Mouse (Mus musculus) bone marrow macrophage, adult 2 months (primary cell): ENCODE measurements around the gene Fgd6. TPM values are rescaled to one million over a fixed set of nuclear protein-coding genes. Genes with fewer than 3 reads are reported as not detected.

Source experiments
- H3K27ac ChIP-seq: 2 replicates; pipeline ENCODE4 v1.5.1; 2012; ENCODE audit warnings: low read depth, low read length; ENCODE audit not compliant: insufficient read depth
- H3K4me1 ChIP-seq: 2 replicates; pipeline ENCODE4 v1.6.1; 2012; ENCODE audit warnings: low read length; ENCODE audit not compliant: control insufficient read depth, insufficient read depth
- H3K4me3 ChIP-seq: 2 replicates; pipeline ENCODE4 v1.5.1; 2012; ENCODE audit warnings: mild to moderate bottlenecking, low read length, moderate library complexity; ENCODE audit not compliant: insufficient read depth
- CTCF ChIP-seq: IDR thresholded peaks from 2 replicates; pipeline ENCODE4 v1.5.1; 2012; ENCODE audit warnings: low read depth, mild to moderate bottlenecking, low read length, moderate library complexity
- POLR2A ChIP-seq: IDR thresholded peaks from 2 replicates; pipeline ENCODE4 v1.6.1; 2012; ENCODE audit warnings: mild to moderate bottlenecking, low read depth, low read length, borderline replicate concordance
- polyA plus RNA-seq: library from polyadenylated mRNA; stranded (reverse); fragments of >200 nt; gene quantifications from 2 replicates; pipeline ENCODE4 v1.2.4, GENCODE M21; 2012; ENCODE audit not compliant: missing spikeins, insufficient read depth, insufficient read length

The Fgd6 gene
- polyA plus RNA-seq, 1 experiment = 20.6 TPM

GRCm38 (mm10) chr10:94038366-94039260, 2.8 kb downstream of the Fgd6 start:
- H3K27ac ChIP-seq = peak overlapping the region; percentile 79
- peak overlapping the region; percentile 35; the same call in 1 of the 2 replicates for H3K4me3 ChIP-seq
- peaks cover 23% of the 10 kb centered on the region for H3K4me1 ChIP-seq
- TF ChIP-seq POLR2A = no peak
- TF ChIP-seq CTCF = no peak

- Histone ChIP-seq H3K4me1 (peaks cover 41% of the 10 kb centered on the region), H3K27ac (no peak overlapping the region), H3K4me3 (no peak overlapping the region)
- no peak for TF ChIP-seq POLR2A
- TF ChIP-seq CTCF = no peak
Measured at GRCm38 (mm10) chr10:94043908-94044307, 8.1 kb downstream of the Fgd6 start.

DNA sequence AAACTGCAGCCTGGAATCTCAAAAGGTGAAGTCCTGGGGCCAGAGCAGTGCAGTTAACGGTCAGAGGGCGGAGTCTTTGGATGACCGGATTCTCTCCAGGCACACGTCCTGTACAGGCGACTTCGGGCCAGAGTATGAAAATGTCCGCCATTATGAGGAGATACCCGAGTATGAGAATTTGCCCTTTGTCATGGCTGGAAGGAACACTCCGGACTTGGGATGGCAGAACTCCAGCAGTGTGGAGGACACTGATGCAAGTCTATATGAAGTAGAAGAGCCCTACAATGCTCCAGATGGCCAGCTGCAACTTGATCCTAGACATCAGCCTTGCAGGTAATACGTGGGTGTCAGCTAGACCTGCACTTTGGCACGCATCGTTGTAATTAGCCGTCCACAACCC, 9.5 kb downstream of the Fgd6 start:
- no peak overlapping the region for H3K4me3 ChIP-seq
- H3K27ac ChIP-seq = no peak overlapping the region
- H3K4me1 ChIP-seq = peaks cover 43% of the 10 kb centered on the region
- no peak for TF ChIP-seq CTCF
- no peak for TF ChIP-seq POLR2A

- H3K27ac ChIP-seq = peak overlapping the region; percentile 66
- TF ChIP-seq CTCF (no peak), POLR2A (no peak)
- no peak overlapping the region for H3K4me3 ChIP-seq
- peaks cover 53% of the 10 kb centered on the region for H3K4me1 ChIP-seq
Measured at GRCm38 (mm10) chr10:94047024-94047423, 11.2 kb downstream of the Fgd6 start.

DNA sequence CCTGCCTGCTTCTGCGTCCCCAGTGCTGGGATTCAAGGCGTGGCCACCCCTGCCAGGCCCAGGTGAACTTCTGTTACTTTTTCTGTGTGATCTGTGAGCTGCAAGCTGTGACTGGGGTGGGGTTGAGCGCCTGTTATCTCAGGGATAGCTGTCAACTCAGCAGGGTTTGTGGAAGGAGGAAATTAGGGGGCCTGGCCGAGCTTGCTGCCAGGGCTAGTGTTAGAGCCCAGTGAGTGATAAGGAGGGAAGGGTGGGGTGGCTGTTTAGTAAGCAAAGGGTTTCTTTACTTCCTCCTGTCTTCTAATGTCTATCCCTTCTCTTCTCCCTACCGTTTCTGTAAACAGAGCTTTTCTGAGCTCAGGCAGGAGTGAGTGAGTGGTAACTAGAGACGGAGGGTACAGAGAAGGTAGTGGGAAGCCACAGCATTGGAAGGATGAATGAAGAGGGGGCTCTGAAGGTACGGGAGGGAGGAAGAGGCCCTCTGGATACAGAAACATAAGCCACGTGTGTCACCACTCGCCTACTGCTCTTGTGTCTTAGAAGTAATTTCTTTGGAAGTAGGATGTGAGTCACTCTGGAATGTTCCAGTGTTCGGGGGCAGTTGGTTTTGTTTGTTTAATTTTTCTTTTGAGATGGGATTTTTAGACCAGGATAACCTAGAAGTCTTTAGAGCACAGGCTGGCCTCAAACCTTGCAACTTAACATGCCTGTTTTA, 12.2 kb downstream of the Fgd6 start:
- peaks cover 58% of the 10 kb centered on the region for H3K4me1 ChIP-seq

GRCm38 (mm10) chr10:94049121-94049520, 13.3 kb downstream of the Fgd6 start:
- Histone ChIP-seq H3K4me3 (no peak overlapping the region), H3K27ac (peak overlapping the region; percentile 90), H3K4me1 (peaks cover 63% of the 10 kb centered on the region)
- no peak for TF ChIP-seq POLR2A

More for the DNA sequence above, 12.2 kb downstream of the Fgd6 start:
- Histone ChIP-seq H3K27ac (peak overlapping the region; percentile 66), H3K4me3 (no peak overlapping the region)
- no peak for TF ChIP-seq CTCF

DNA sequence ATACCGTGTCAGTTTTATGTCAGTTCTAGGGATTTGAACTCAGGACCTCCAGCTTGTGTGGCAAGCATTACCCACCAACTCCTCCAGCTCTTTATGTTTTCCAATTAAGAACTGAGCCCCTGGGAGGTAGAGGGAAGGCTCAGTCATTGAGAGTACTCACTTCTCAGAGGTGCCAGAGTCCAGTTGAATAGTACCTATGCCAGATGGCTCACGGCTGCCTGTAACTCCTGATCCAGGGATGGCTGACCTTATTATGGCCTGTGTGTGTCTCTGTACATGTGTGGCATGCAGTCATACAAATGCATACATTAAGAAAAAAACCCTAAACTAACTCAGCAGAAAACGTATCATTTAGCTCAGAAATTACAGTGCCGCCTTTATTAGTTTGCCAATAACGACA, 14.9 kb downstream of the Fgd6 start:
- Histone ChIP-seq H3K27ac (peak overlapping the region; percentile 68), H3K4me1 (peaks cover 70% of the 10 kb centered on the region), H3K4me3 (no peak overlapping the region)
- TF ChIP-seq CTCF (no peak), POLR2A (no peak)

DNA sequence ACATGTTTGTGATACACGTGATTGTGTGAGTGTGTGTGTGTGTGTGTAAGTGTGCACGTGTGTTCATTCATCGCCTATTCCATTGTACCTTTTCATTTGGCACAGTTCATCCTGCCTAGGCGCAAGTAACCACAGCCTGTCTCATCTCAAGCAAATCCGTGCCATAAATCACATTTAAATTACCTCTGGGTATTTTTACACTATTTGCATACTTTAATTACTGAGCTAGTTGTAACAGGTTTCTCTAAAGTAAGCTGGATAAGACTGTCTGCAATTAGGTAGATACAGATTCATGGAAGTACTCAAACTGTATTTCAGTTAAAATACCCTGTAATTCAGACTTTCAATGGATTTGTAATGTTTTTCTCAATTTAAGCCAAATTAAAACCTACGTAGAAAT, 20.7 kb downstream of the Fgd6 start:
- Histone ChIP-seq H3K4me3 (no peak overlapping the region), H3K4me1 (peaks cover 60% of the 10 kb centered on the region), H3K27ac (no peak overlapping the region)
- no peak for TF ChIP-seq CTCF
- no peak for TF ChIP-seq POLR2A

- H3K4me1 ChIP-seq = peaks cover 46% of the 10 kb centered on the region
- TF ChIP-seq CTCF (no peak), POLR2A (no peak)
- H3K4me3 ChIP-seq = peak overlapping the region; percentile 39
- peak overlapping the region; percentile 91 for H3K27ac ChIP-seq
Measured at GRCm38 (mm10) chr10:94059618-94060055, 23.8 kb downstream of the Fgd6 start.

DNA sequence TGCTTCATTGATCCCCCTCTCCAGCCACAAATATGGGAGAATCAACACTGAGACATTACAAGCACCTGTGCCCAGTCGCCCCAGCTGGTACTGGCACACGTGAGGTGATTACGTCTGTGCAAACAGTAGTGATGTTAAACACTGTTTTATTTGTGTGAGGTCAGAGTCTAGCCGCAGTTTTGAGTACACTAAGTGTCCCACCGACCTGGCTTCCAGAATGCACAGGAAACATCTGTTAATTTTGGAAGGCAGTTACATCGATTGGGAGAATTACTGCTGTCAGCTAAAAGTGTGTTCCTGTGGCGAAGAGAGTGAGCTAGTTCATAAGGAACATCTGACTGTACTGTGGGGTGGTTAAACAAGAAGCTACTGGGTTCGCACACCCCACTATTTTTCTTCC, 24.4 kb downstream of the Fgd6 start:
- no peak for TF ChIP-seq POLR2A
- no peak for TF ChIP-seq CTCF
- Histone ChIP-seq H3K4me3 (no peak overlapping the region), H3K27ac (peak overlapping the region; percentile 91), H3K4me1 (peaks cover 48% of the 10 kb centered on the region)
